Mouse (Mus musculus): Measurements from ENCODE around the gene Rbfox2. TPM values are rescaled to one million over a fixed set of nuclear protein-coding genes. Genes with fewer than 3 reads are reported as not detected.

The Rbfox2 gene
- polyA plus RNA-seq, 1 experiment from 2014 or later, result 69.4 TPM

DNA sequence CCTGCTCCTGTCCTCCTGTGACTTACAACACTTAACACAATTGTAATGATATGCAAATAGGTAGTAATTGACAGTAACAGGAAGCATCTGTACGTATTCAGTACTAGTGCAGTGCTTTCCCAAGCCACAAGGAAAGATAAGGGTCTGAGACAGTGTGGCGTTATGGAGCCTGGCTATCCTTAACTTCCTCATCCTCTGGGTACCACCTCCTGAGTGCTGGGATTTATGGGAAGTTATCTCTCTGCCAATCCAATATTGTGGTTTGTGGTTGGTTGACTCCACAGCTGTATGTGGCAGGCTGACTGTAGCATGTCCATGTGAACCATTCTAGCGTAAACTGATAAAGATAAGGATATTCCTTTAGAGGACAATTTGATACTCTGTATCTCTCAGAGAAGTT lies 266.0 kb downstream of the Rbfox2 start:
- Histone ChIP-seq H3K36me3 (no peaks in the 10 kb centered on the region), H3K4me2 (replicated peaks) (no peak overlapping the region), H3K27me3 (no peaks in the 10 kb centered on the region), H3K4me3 (replicated peaks) (no peak overlapping the region), H3K9me3 (replicated peaks) (no peaks in the 10 kb centered on the region), H3K27ac (replicated peaks) (peak overlapping the region; percentile 60; the same call in 1 of the 2 replicates), H3K9ac (no peak overlapping the region), H3K4me1 (peaks cover 53% of the 10 kb centered on the region)
- no peak for ATAC-seq (ENCODE audit: insufficient number of reproducible peaks, low FRiP score, low TSS enrichment, low read depth)
- WGBS, result 53% methylated on average over 3 of the region's 3 CpGs

DNA sequence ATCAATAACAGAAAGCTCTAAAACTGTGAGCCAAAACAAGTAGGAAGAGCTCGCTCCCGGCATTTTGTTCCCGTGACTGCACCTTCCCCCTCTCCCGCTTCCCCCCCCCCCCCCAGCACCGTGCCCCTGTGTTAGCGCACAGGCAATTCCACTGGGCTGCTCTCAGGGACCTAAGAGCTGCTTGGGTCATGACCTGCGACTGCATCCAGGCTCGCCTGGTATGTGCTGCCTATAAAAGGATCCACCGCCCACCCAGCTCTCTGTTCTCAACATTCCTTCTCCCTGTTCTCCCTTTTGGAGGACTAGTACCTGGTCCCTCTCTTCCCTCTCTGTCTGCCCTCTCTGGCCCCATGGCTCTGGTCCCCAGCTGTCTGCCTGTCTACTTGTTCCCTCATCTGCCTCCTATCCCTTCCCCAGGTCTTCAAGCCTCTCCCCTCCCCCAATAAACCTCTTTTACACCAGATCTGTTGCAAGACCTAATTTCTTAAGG lies 267.5 kb downstream of the Rbfox2 start:
- Histone ChIP-seq H3K27me3 (no peaks in the 10 kb centered on the region), H3K4me1 (peaks cover 54% of the 10 kb centered on the region), H3K9ac (no peak overlapping the region), H3K4me3 (replicated peaks) (no peak overlapping the region), H3K36me3 (no peaks in the 10 kb centered on the region), H3K4me2 (replicated peaks) (no peak overlapping the region), H3K27ac (replicated peaks) (peak overlapping the region; percentile 44; the same call in 1 of the 2 replicates), H3K9me3 (replicated peaks) (no peaks in the 10 kb centered on the region)
- 68% methylated on average over 8 of the region's 9 CpGs for WGBS
- ATAC-seq (ENCODE audit: insufficient number of reproducible peaks, low FRiP score, low TSS enrichment, low read depth), result no peak

DNA sequence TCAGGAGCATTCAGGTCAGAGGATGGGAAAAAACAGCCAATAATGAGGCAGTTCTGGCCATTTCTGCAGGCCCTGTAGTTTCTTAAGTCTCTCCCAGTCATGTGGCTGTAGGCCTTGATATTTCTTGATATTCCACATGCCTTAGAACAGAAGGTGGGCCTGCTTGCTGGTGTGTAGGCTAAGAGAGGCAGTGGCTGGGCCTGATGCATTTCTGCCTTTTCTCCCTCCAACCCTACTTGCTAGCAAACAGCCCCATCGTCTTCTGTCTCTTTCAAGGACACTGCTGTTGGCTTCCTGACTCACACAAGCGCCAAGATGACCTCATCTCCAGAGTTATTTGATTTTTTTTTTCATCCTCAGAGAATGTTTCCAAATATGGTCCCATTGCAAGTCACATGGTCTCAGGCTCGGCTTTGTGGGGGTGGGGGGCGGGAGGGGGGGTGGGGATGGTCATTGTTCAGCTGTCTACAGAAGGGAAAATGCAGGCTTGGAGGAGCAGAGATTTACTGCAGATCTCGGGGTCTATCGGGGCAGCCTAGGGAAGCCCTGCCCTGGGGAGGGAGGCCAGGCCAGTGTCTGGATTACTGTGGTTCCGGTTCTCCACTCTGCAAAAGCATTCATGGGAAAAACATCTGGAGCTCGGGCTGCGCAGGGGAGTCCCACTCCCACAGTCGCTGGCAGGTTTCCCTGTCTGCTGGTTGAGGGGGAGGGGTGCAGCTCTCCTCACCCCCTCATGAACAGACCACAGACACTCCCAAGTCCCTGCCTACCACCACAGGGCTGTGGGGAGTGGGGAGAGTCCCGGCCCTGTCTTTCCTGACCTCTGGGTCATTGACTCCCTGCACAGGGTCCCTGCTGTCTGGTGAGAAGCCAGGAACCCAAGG lies 269.3 kb downstream of the Rbfox2 start:
- no peak overlapping the region for H3K4me3 ChIP-seq (replicated peaks)
- no peaks in the 10 kb centered on the region for H3K36me3 ChIP-seq
- H3K27ac ChIP-seq (replicated peaks), result peak overlapping the region; percentile 97
- H3K9me3 ChIP-seq (replicated peaks), result no peaks in the 10 kb centered on the region
- peaks cover 58% of the 10 kb centered on the region for H3K4me1 ChIP-seq
- H3K27me3 ChIP-seq, result no peaks in the 10 kb centered on the region
- ATAC-seq (ENCODE audit: insufficient number of reproducible peaks, low FRiP score, low TSS enrichment, low read depth), result peak; percentile 89
- no peak overlapping the region for H3K9ac ChIP-seq
- 7% methylated on average over 11 of the region's 11 CpGs for WGBS
- H3K4me2 ChIP-seq (replicated peaks), result peak overlapping the region; percentile 6; the same call in 1 of the 2 replicates

DNA sequence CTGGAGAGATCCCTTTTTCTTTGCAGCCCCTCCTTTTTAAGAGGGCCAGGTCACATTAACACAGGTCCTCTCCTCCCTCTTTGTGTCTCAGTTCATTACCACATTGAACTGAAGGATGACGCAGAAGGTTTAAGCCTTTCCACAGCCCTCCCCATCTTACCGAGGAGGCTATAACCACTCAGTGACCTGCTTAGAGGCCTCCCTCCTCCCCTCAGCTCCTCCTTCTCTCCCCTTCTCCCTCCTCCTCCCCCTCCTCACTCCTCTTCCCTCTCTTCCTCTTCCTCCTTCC lies 269.9 kb downstream of the Rbfox2 start:
- peaks cover 58% of the 10 kb centered on the region for H3K4me1 ChIP-seq
- peak overlapping the region; percentile 97 for H3K27ac ChIP-seq (replicated peaks)
- ATAC-seq (ENCODE audit: insufficient number of reproducible peaks, low FRiP score, low TSS enrichment, low read depth), result peak; percentile 35; the same call in 1 of the 2 replicates
- H3K9ac ChIP-seq, result no peak overlapping the region
- no peaks in the 10 kb centered on the region for H3K27me3 ChIP-seq
- H3K4me2 ChIP-seq (replicated peaks), result no peak overlapping the region; the same call in 1 of the 2 replicates
- 15% methylated on average over 2 of the region's 2 CpGs for WGBS
- H3K9me3 ChIP-seq (replicated peaks), result no peaks in the 10 kb centered on the region
- H3K4me3 ChIP-seq (replicated peaks), result no peak overlapping the region
- no peaks in the 10 kb centered on the region for H3K36me3 ChIP-seq

DNA sequence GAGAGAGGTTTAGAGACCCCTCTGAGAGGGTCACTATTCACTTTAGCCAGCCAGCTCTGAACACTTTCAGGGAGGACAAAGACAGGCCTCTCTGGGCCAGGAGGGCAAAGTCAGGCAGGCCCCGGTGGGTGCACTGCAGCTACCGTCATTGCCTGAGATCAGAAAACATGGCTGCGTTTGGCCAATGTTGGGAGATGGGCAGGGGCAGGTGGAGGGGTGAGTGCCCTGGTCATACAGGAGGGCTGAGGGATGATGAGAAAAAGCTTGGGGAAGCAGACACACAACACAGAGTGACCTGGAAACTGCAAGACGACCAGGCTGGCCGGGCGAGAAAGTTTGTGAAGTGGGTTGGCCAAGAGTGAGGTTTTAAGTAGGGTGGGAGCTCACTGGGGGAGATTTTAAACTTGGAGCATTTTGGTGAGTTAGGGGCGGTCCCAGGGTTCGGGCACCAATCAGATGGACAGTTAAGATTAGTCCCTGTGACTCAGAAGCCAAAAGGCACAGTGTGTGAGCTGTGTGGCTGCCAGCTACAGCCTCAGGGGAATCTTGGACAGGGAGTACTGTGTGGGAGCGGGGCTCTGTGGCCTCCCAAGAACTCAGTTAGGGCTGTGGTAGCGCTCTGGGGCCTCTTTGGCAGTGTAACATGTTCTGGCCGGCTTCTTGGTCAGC lies 270.4 kb downstream of the Rbfox2 start:
- Histone ChIP-seq H3K4me2 (replicated peaks) (peak overlapping the region; percentile 6; the same call in 1 of the 2 replicates), H3K27me3 (no peaks in the 10 kb centered on the region), H3K9ac (no peak overlapping the region), H3K4me3 (replicated peaks) (no peak overlapping the region), H3K27ac (replicated peaks) (peak overlapping the region; percentile 97), H3K9me3 (replicated peaks) (no peaks in the 10 kb centered on the region), H3K4me1 (peaks cover 58% of the 10 kb centered on the region), H3K36me3 (no peaks in the 10 kb centered on the region)
- ATAC-seq (ENCODE audit: insufficient number of reproducible peaks, low FRiP score, low TSS enrichment, low read depth), result peak; percentile 81
- WGBS, result 47% methylated on average over 11 of the region's 11 CpGs

DNA sequence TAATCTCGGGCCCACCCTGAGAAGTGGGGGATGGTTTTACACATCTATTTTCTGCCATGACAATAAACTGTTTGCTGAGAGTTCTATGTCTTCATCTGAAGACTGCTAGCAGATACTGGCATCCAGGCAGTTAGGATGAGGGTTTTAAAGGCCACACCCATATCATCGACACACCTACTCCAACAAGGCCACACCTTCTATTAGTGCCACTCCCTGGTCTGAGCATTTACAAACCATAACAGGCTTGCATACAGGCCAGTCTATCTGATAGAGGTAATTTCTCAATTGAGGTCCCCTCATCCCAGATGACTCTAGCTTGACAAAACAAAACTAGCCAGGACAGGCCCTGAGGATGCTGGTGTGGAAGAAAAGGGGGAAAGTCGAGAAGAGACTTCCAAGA lies 271.2 kb downstream of the Rbfox2 start:
- H3K4me2 ChIP-seq (replicated peaks), result no peak overlapping the region
- H3K4me3 ChIP-seq (replicated peaks), result no peak overlapping the region
- H3K9ac ChIP-seq, result no peak overlapping the region
- no peaks in the 10 kb centered on the region for H3K27me3 ChIP-seq
- H3K9me3 ChIP-seq (replicated peaks), result no peaks in the 10 kb centered on the region
- no peak for ATAC-seq (ENCODE audit: insufficient number of reproducible peaks, low FRiP score, low TSS enrichment, low read depth)
- peak overlapping the region; percentile 97 for H3K27ac ChIP-seq (replicated peaks)
- 76% methylated on average over 3 of the region's 3 CpGs for WGBS
- H3K4me1 ChIP-seq, result peaks cover 55% of the 10 kb centered on the region
- H3K36me3 ChIP-seq, result no peaks in the 10 kb centered on the region

DNA sequence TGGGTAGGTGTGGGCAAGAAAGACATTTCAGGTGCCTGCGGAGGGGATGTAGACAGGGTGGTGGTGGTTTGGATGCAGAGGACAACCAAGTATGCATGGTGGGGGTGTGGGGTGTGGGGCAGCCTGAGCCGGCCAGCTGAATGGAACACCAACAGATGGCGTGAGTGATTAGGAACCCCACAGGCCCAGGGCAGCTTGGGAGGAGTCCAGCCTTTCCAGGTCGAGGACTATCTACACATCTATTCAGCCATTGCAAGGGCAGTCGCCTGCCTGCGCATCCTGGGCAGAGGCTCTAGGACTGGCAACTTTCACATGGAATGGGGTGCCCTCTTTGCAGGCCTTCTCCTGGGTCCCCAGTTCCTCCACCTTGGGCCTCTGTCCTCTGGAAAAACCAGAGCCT lies 272.3 kb downstream of the Rbfox2 start:
- Histone ChIP-seq H3K4me3 (replicated peaks) (no peak overlapping the region), H3K36me3 (no peaks in the 10 kb centered on the region), H3K9me3 (replicated peaks) (no peaks in the 10 kb centered on the region), H3K9ac (no peak overlapping the region), H3K4me1 (peaks cover 48% of the 10 kb centered on the region), H3K27me3 (no peaks in the 10 kb centered on the region), H3K4me2 (replicated peaks) (no peak overlapping the region), H3K27ac (replicated peaks) (no peak overlapping the region)
- no peak for ATAC-seq (ENCODE audit: insufficient number of reproducible peaks, low FRiP score, low TSS enrichment, low read depth)
- 79% methylated on average over 6 of the region's 6 CpGs for WGBS

DNA sequence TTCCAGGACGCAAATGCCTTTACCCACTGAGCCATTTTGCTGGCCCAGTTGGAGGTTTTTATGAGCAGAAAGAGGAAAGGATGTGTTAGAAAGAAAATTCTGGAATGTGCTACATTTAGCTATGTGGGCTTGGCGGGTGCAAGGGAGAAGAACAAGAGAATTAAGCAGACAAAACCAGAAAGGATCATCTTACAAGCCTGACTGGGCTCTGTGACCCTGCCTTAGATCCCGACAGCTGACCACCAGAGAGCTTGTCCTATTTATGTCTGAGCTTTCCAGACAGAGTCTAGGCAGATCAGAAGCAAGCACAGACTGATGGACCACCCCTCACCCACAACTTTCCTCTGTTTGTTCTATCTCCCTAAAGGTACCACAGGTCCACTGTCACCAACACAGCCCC lies 275.5 kb downstream of the Rbfox2 start:
- Histone ChIP-seq H3K4me1 (peaks cover 40% of the 10 kb centered on the region), H3K27me3 (no peaks in the 10 kb centered on the region), H3K36me3 (no peaks in the 10 kb centered on the region), H3K9ac (no peak overlapping the region), H3K27ac (replicated peaks) (0 out of 2 replicates have a peak overlapping the region, but pooled peaks have one; percentile 23), H3K4me3 (replicated peaks) (no peak overlapping the region), H3K9me3 (replicated peaks) (no peaks in the 10 kb centered on the region), H3K4me2 (replicated peaks) (no peak overlapping the region)
- WGBS, result 48% methylated on average over 3 of the region's 3 CpGs
- no peak for ATAC-seq (ENCODE audit: insufficient number of reproducible peaks, low FRiP score, low TSS enrichment, low read depth)

DNA sequence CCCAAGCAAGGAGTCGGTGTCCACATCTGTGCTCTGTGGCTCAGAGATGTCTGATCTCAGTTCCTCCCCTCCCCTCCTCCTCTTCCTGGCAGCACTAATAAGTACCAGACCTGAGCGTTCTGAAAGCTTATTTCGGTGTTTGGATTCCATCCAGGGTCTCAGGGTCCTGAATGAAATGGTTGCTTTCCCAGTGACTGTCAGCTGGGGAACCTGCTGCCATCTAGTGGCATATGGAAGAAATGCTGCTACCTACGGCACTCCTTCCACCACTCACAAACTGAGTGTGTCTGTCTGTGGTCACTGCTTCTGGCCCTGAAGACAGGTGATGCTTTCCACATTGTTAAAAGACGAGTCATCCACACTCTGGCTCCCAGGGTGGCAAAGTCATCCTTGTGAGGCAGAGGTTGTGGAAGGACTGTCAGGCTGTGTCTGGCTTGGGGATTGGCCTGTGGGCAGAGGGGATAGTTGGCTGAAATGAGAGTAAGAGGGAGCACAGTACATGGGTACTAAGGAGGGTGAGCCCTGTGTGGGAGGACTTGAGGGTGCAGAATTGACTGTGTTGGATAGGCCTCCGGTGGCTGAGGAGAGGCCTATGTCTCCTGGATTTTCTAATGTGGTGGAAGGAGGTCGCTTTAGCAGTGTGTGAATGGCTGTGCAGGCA lies 277.3 kb downstream of the Rbfox2 start:
- H3K27ac ChIP-seq (replicated peaks), result peak overlapping the region; percentile 84
- H3K9me3 ChIP-seq (replicated peaks), result no peaks in the 10 kb centered on the region
- peak overlapping the region; percentile 13 for H3K4me3 ChIP-seq (replicated peaks)
- peaks cover 34% of the 10 kb centered on the region for H3K4me1 ChIP-seq
- no peak overlapping the region for H3K9ac ChIP-seq
- H3K36me3 ChIP-seq, result no peaks in the 10 kb centered on the region
- no peaks in the 10 kb centered on the region for H3K27me3 ChIP-seq
- 27% methylated on average over 7 of the region's 7 CpGs for WGBS
- H3K4me2 ChIP-seq (replicated peaks), result peak overlapping the region; percentile 21; the same call in 1 of the 2 replicates
- ATAC-seq (ENCODE audit: insufficient number of reproducible peaks, low FRiP score, low TSS enrichment, low read depth), result peak; percentile 82

Measured in embryonic facial prominence, embryonic 15.5 days (tissue).